Mouse (Mus musculus): ENCODE data around the gene Olfr629. TPM values are rescaled to one million over a fixed set of nuclear protein-coding genes. Genes with fewer than 3 reads are reported as not detected.
"Not testable (repeated sequence)": the region's sequence is repeated elsewhere in the genome, so short reads cannot be mapped to it uniquely, and the experiment has no call there.

Gene Olfr629
- not detected in 2 replicates for polyA plus RNA-seq (2012; rRNA removed)

DNA sequence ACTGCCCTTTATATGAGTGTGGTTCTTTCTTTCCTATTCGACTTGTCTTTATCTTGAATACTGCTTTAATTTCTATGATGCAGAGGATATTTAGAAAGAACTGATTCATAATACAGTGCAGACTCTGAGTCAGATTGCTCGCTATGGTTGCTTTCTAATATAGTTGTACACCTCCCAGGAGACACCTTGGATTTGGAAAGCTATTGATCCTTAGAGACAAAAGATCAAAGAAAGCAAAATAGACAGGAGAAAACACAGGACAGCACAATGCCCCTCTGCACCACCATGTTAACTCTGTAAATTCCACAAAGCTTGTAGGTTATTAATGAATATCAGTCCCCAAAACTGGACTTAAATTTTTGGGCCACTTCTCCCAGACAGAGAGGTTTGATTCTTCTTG, at the start of gene Olfr629:
Gene Olfr629 (minus strand): TSS at position 101 of the 400 bp plus-strand sequence.
- Histone ChIP-seq H3K4me3 (ENCODE audit: insufficient read depth, low read length) (no peak within 1 kb of the TSS), H3K4me1 (ENCODE audit: control insufficient read depth, insufficient read depth, low read length) (no peaks in the 10 kb centered on the region), H3K27ac (ENCODE audit: insufficient read depth, low read length) (no peak within 1 kb of the TSS)
- TF ChIP-seq POLR2A (IDR thresholded peaks at IDR 0.05; ENCODE audit: extremely low read depth, insufficient read depth, low read length) (no peak), CTCF (IDR thresholded peaks at IDR 0.05; ENCODE audit: extremely low read depth, insufficient read depth, low read length) (no peak)

DNA sequence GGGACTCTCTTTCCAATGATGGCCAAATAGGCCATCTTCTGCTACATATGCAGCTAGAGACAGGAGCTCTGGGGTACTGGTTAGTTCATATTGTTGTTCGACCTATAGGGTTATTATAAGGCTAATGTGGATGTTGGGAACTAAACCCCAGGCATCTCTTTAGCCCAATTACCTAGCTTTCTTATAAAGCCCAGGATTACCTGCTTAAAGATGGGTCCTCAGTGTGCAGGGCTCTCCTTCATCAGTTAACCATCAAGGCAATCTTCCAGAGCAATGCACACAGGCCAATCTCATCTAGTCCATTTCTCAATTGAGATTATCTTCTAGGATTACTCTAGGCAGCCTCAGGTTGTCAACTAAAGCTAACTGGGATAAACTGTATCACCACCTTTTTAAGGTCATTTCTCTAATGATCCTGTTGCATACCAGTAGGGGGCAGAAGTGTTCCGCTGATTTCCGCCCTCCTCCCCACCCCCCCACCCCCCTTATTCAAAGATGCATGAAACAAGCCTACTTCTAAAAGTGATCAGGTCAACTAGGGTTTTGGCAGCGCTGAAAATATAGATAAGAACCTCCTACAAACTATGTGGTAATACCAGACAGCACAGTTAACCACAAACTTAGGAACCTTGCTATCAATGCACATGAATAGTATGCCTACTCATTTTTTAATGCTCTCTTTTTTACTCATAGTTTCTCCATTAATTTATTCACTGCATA, 48.1 kb upstream of the Olfr629 start:
- TF ChIP-seq POLR2A (IDR thresholded peaks at IDR 0.05; ENCODE audit: extremely low read depth, insufficient read depth, low read length) = no peak
- TF ChIP-seq CTCF (IDR thresholded peaks at IDR 0.05; ENCODE audit: extremely low read depth, insufficient read depth, low read length) = no peak
- H3K4me3 ChIP-seq (ENCODE audit: insufficient read depth, low read length) = no peak overlapping the region
- H3K27ac ChIP-seq (ENCODE audit: insufficient read depth, low read length) = no peak overlapping the region
- H3K4me1 ChIP-seq (ENCODE audit: control insufficient read depth, insufficient read depth, low read length) = no peaks in the 10 kb centered on the region

DNA sequence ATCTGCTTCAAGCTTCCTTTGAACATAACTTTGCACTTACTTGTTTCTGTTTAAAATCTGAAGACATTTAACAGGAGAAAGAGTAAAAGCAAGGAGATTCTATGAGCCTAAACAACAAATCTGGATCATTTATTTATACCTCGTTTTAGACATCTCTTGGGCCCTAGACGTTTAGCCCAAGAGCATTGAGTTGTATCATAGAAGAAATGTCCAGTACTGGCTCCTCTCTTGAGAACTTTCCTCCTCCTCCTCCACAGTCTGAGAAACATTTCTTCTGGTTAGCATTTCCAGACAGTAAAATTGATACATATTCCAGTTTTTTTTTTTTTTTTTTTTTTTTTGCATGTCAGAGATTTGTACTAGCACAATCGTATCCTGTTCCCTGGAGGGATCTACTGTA, 47.0 kb upstream of the Olfr629 start, which contains the start of gene Olfr67:
Gene Olfr67 (minus strand): TSS at position 101 of the 400 bp plus-strand sequence.
- Histone ChIP-seq H3K4me3 (ENCODE audit: insufficient read depth, low read length) (no peak within 1 kb of the TSS), H3K27ac (ENCODE audit: insufficient read depth, low read length) (no peak within 1 kb of the TSS), H3K4me1 (ENCODE audit: control insufficient read depth, insufficient read depth, low read length) (no peaks in the 10 kb centered on the region)
- TF ChIP-seq POLR2A (IDR thresholded peaks at IDR 0.05; ENCODE audit: extremely low read depth, insufficient read depth, low read length) (no peak), CTCF (IDR thresholded peaks at IDR 0.05; ENCODE audit: extremely low read depth, insufficient read depth, low read length) (no peak)

DNA sequence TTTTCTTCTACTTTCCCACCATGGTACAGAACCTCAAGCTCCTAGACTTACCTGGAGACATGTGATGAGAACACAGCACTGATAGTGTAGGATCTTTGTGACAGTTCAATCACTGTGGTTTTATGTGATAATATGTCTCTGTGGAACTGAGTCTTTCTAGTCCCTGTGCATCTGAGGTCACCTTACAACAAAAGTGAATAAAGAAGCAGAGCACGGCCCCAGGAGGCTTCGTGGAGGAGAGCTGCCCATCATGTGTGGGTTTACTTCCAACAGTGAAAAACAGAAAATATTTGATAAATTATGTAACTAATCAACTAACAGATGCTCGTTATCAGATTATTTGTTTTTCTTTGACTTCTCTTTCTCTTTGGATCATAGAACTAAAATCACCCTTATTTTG, 34.9 kb upstream of the Olfr629 start, which contains the start of gene Olfr68:
Gene Olfr68 (minus strand): TSS at position 101 of the 400 bp plus-strand sequence.
- no peak within 1 kb of the TSS for H3K4me3 ChIP-seq (ENCODE audit: insufficient read depth, low read length)
- TF ChIP-seq POLR2A (IDR thresholded peaks at IDR 0.05; ENCODE audit: extremely low read depth, insufficient read depth, low read length) = no peak
- no peak for TF ChIP-seq CTCF (IDR thresholded peaks at IDR 0.05; ENCODE audit: extremely low read depth, insufficient read depth, low read length)
- no peaks in the 10 kb centered on the region for H3K4me1 ChIP-seq (ENCODE audit: control insufficient read depth, insufficient read depth, low read length)
- H3K27ac ChIP-seq (ENCODE audit: insufficient read depth, low read length) = no peak within 1 kb of the TSS

DNA sequence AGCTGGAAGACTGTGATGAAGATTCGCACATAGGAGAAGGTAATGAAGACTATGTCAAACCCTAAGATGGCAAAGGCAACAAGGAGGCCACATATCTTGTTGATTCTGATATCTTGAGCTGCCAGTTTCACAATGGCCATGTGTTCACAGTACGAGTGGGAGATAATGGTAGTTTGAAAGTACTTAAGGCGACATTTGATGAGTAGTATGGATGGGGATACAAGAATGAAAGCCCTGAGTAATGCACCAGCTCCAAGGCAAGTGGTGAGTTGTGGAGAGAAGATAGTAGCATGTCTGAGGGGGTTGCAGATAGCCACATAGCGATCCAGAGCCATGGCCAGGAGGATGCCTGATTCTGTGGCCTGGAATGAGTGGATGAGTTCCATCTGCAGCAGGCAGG, 32.9 kb upstream of the Olfr629 start:
- not testable (repeated sequence) for H3K27ac ChIP-seq (ENCODE audit: insufficient read depth, low read length); H3K4me1 ChIP-seq (ENCODE audit: control insufficient read depth, insufficient read depth, low read length); H3K4me3 ChIP-seq (ENCODE audit: insufficient read depth, low read length)

DNA sequence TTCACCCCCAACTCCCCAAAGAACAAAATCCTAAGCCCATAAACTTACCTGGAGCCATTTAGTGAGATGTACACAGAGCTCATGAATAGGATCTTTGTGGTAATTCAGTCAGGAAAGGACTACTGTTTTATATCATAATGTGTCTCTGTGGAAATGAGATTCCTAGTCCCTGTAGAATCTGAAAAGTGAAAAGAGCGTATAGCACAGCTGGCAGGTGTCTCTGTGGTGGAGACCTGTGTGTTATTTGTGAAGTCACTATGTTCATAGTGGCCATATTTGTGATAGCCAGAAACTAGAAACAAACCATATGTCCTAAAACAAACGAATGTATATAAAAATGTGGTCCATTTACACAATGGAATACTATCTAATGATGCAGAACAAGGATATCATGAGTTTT, 26.8 kb upstream of the Olfr629 start, which contains the start of gene Olfr69:
Gene Olfr69 (minus strand): TSS at position 101 of the 400 bp plus-strand sequence.
- no peaks in the 10 kb centered on the region for H3K4me1 ChIP-seq (ENCODE audit: control insufficient read depth, insufficient read depth, low read length)
- H3K4me3 ChIP-seq (ENCODE audit: insufficient read depth, low read length) = no peak within 1 kb of the TSS
- H3K27ac ChIP-seq (ENCODE audit: insufficient read depth, low read length) = no peak within 1 kb of the TSS
- TF ChIP-seq CTCF (IDR thresholded peaks at IDR 0.05; ENCODE audit: extremely low read depth, insufficient read depth, low read length) (no peak), POLR2A (IDR thresholded peaks at IDR 0.05; ENCODE audit: extremely low read depth, insufficient read depth, low read length) (no peak)

DNA sequence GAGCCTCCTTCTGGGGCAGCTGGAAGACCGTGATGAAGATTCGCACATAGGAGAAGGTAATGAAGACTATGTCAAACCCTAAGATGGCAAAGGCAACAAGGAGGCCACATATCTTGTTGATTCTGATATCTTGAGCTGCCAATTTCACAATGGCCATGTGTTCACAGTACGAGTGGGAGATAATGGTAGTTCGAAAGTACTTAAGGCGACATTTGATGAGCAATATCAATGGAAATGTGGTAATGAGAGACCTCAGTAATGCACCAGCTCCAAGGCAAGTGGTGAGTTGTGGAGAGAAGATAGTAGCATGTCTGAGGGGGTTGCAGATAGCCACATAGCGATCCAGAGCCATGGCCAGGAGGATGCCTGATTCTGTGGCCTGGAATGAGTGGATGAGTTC, 22.9 kb upstream of the Olfr629 start:
- not testable (repeated sequence) for H3K27ac ChIP-seq (ENCODE audit: insufficient read depth, low read length); H3K4me1 ChIP-seq (ENCODE audit: control insufficient read depth, insufficient read depth, low read length); H3K4me3 ChIP-seq (ENCODE audit: insufficient read depth, low read length)

DNA sequence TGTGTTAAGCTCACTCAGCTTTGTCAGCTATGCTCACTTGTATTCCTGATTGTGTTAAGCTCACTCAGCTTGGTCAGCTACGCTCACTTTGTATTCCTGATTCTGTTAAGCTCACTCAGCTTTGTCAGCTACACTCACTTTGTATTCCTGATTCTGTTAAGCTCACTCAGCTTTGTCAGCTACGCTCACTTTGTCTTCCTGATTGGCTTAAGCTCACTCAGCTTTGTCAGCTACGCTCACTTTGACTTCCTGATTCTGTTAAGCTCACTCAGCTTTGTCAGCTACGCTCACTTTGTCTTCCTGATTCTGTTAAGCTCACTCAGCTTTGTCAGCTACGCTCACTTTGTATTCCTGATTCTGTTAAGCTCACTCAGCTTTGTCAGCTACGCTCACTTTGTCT, 17.5 kb upstream of the Olfr629 start:
- not testable (repeated sequence) for H3K4me1 ChIP-seq (ENCODE audit: control insufficient read depth, insufficient read depth, low read length); H3K27ac ChIP-seq (ENCODE audit: insufficient read depth, low read length); H3K4me3 ChIP-seq (ENCODE audit: insufficient read depth, low read length)

DNA sequence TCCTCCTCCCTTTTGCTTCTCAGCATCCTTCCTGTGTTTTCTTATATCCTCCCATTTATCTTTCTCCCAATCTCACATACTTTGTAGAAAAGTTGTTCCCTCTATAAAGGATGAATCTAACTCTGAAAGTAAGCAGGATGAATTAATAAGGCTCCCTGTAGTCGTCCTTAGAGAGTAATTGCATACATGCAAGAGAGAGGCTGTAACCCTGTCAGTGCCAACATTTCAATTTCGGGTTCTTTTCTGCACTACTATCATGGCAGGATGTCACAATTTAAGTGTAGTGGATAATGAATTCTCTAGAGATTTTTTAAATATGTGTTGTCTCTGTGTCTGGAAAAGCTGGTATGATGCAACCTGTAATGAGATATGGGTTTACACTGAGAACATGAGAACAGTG, 12.5 kb upstream of the Olfr629 start, which contains the start of gene Olfr630:
Gene Olfr630 (minus strand): TSS at position 101 of the 400 bp plus-strand sequence.
- Histone ChIP-seq H3K4me1 (ENCODE audit: control insufficient read depth, insufficient read depth, low read length) (no peaks in the 10 kb centered on the region), H3K4me3 (ENCODE audit: insufficient read depth, low read length) (no peak within 1 kb of the TSS)
- no peak for TF ChIP-seq CTCF (IDR thresholded peaks at IDR 0.05; ENCODE audit: extremely low read depth, insufficient read depth, low read length)
- no peak for TF ChIP-seq POLR2A (IDR thresholded peaks at IDR 0.05; ENCODE audit: extremely low read depth, insufficient read depth, low read length)

DNA sequence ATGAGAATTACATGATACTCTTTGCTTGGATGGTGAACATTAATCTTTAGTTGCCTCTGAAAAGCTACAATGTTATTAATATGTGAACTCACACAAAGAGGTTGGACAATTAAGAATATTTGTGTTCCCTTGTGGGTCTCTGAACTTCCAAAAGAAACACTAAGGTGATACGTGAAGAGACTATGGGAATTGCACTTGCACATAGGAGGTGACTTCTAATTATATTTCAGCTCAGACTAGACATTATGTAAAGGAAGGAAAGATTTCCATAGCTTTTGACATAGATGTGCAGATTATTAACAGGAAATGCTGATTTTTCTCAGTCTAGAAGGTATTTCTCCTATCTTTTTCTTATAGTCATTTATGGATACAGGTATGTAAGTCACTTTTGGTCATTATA, 14.7 kb downstream of the Olfr629 start, which contains the start of gene Olfr628:
Gene Olfr628 (plus strand): TSS at position 301 of the 400 bp plus-strand sequence.
- no peaks in the 10 kb centered on the region for H3K4me1 ChIP-seq (ENCODE audit: control insufficient read depth, insufficient read depth, low read length)
- H3K4me3 ChIP-seq (ENCODE audit: insufficient read depth, low read length) = no peak within 1 kb of the TSS
- no peak within 1 kb of the TSS for H3K27ac ChIP-seq (ENCODE audit: insufficient read depth, low read length)
- TF ChIP-seq CTCF (IDR thresholded peaks at IDR 0.05; ENCODE audit: extremely low read depth, insufficient read depth, low read length) (no peak), POLR2A (IDR thresholded peaks at IDR 0.05; ENCODE audit: extremely low read depth, insufficient read depth, low read length) (no peak)

More for the DNA sequence above, 12.5 kb upstream of the Olfr629 start, which contains the start of gene Olfr630:
- H3K27ac ChIP-seq (ENCODE audit: insufficient read depth, low read length) = no peak within 1 kb of the TSS

DNA sequence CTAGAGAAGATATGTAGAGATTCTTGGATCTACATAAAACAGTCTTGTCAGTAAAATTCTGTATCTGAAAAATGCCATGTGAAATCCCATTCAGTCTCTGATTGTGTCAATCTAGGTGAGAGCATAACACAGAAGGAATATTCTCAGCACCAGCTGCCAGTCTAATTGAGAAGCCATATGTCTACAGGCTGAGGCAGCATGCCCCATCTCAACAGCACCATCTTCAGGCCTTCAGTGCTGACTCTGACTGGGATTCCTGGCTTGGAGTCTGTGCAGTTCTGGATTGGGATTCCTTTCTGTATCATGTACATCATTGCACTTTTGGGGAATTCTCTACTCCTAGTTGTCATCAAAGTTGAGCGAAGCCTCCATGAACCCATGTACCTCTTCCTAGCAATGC, 28.3 kb downstream of the Olfr629 start:
- H3K4me3 ChIP-seq (ENCODE audit: insufficient read depth, low read length); H3K4me1 ChIP-seq (ENCODE audit: control insufficient read depth, insufficient read depth, low read length); H3K27ac ChIP-seq (ENCODE audit: insufficient read depth, low read length): not testable (repeated sequence)
